Mouse (Mus musculus) midbrain, postnatal 0 days (tissue): Measurements from ENCODE around the gene Slc1a5. TPM values are rescaled to one million over a fixed set of nuclear protein-coding genes. Genes with fewer than 3 reads are reported as not detected.

Experiments
- ATAC-seq: fragments of 200-750 bp; cut with Nextera tagmentation; 2 replicates; pipeline ENCODE4 v1.8.0; 2017; ENCODE audit warnings: moderate number of reproducible peaks, mild to moderate bottlenecking, moderate TSS enrichment, moderate library complexity; ENCODE audit not compliant: low FRiP score
- DNase-seq: peaks from one replicate; pipeline ENCODE4 v3.0.0-alpha.2; 2015; ENCODE audit warnings: low spot score
- H3K27ac ChIP-seq: fragments of 300-500 bp; sonication (generic); 2 replicates; pipeline ENCODE4 v1.5.1; 2014; ENCODE audit warnings: low read depth, mild to moderate bottlenecking, low read length, mixed read lengths
- H3K27me3 ChIP-seq: fragments of 300-500 bp; sonication (generic); 2 replicates; pipeline ENCODE4 v1.6.1; 2014; ENCODE audit warnings: low read length, control low read depth, mixed read lengths; ENCODE audit not compliant: insufficient read depth
- H3K36me3 ChIP-seq: fragments of 300-500 bp; sonication (generic); 2 replicates; pipeline ENCODE4 v1.6.1; 2014; ENCODE audit warnings: low read length, control low read depth, mixed read lengths; ENCODE audit not compliant: insufficient read depth
- H3K4me1 ChIP-seq: fragments of 300-500 bp; sonication (generic); 2 replicates; pipeline ENCODE4 v1.6.1; 2014; ENCODE audit warnings: mild to moderate bottlenecking, control low read depth, antibody characterized with exemption, low read length, mixed read lengths; ENCODE audit not compliant: insufficient read depth
- H3K4me2 ChIP-seq: fragments of 300-500 bp; sonication (generic); 2 replicates; pipeline ENCODE4 v1.6.1; 2014; ENCODE audit warnings: low read depth, mild to moderate bottlenecking, low read length, mixed read lengths; ENCODE audit not compliant: poor library complexity, severe bottlenecking
- H3K4me3 ChIP-seq: fragments of 300-500 bp; sonication (generic); 2 replicates; pipeline ENCODE4 v1.5.1; 2014; ENCODE audit warnings: low read depth, mild to moderate bottlenecking, low read length, moderate library complexity
- H3K9ac ChIP-seq: fragments of 300-500 bp; sonication (generic); replicated peaks from 2 replicates; pipeline ENCODE4 v1.6.1; 2014; ENCODE audit warnings: mild to moderate bottlenecking, low read length, moderate library complexity, mixed read lengths; ENCODE audit not compliant: poor library complexity, severe bottlenecking
- H3K9me3 ChIP-seq: fragments of 300-500 bp; sonication (generic); 2 replicates; pipeline ENCODE4 v1.6.1; 2016; ENCODE audit warnings: low read length, control low read depth
- CTCF ChIP-seq: IDR thresholded peaks from 2 replicates; pipeline ENCODE4 v1.5.1; 2016; ENCODE audit warnings: antibody characterized with exemption, mild to moderate bottlenecking
- WGBS: fragments of 180-500 bp; shearing (Covaris S2); extraction: QIAGEN DNeasy Blood & Tissue Kit; methylation state at CpG from one replicate; pipeline ENCODE4 v1.1.7; 2014; 5-methylcytosine and 5-hydroxymethylcytosine counted together
- polyA plus RNA-seq: library from polyadenylated mRNA; unstranded; fragments of >200 nt; fragmentation: Nextera tagmentation; extraction: Ambion mirVana; gene quantifications from 2 replicates; pipeline ENCODE4 v1.2.1, GENCODE M21; 2015
- total RNA-seq: library from RNA; depleted of rRNA; stranded (reverse); fragments of >200 nt; gene quantifications from 2 replicates; pipeline ENCODE4 v1.2.3, GENCODE M21; 2014; rRNA removed

The Slc1a5 gene
- total and polyA plus RNA-seq, 2 experiments from 2014 or later = 9.2 to 15.2 TPM

- DNase-seq = no peak
- H3K4me2 ChIP-seq = peak overlapping the region; percentile 18; the same call in 1 of the 2 replicates
- no peak overlapping the region for H3K9ac ChIP-seq
- H3K27me3 ChIP-seq = no peaks in the 10 kb centered on the region
- no peak overlapping the region for H3K4me3 ChIP-seq
- H3K4me1 ChIP-seq = peaks cover 14% of the 10 kb centered on the region
- no peak overlapping the region for H3K27ac ChIP-seq
- WGBS = 61% methylated on average over 3 of the region's 3 CpGs
- H3K36me3 ChIP-seq = peaks cover 16% of the 10 kb centered on the region
- H3K9me3 ChIP-seq = no peaks in the 10 kb centered on the region
- no peak for TF ChIP-seq CTCF
- ATAC-seq = no peak
Measured at GRCm38 (mm10) chr7:16844696-16845071, 63.5 kb downstream of the Slc1a5 start.

GRCm38 (mm10) chr7:16845072-16845819, 64.1 kb downstream of the Slc1a5 start:
- no peak for TF ChIP-seq CTCF
- H3K27ac ChIP-seq = peak overlapping the region; percentile 26; the same call in 1 of the 2 replicates
- peak overlapping the region; percentile 44; the same call in 1 of the 2 replicates for H3K9ac ChIP-seq
- H3K4me3 ChIP-seq = no peak overlapping the region
- H3K4me2 ChIP-seq = peak overlapping the region; percentile 18; the same call in 1 of the 2 replicates
- peaks cover 14% of the 10 kb centered on the region for H3K4me1 ChIP-seq
- ATAC-seq (no peak), DNase-seq (no peak)
- no peaks in the 10 kb centered on the region for H3K27me3 ChIP-seq
- 39% methylated on average over 14 of the region's 14 CpGs for WGBS
- H3K36me3 ChIP-seq = peaks cover 15% of the 10 kb centered on the region
- no peaks in the 10 kb centered on the region for H3K9me3 ChIP-seq

GRCm38 (mm10) chr7:16845820-16846167, 64.7 kb downstream of the Slc1a5 start:
- 0 out of 2 replicates have a peak overlapping the region, but pooled peaks have one; percentile 44 for H3K9ac ChIP-seq
- ATAC-seq (no peak), DNase-seq (no peak)
- peak overlapping the region; percentile 18; the same call in 1 of the 2 replicates for H3K4me2 ChIP-seq
- no peaks in the 10 kb centered on the region for H3K9me3 ChIP-seq
- no peak overlapping the region for H3K4me3 ChIP-seq
- peaks cover 10% of the 10 kb centered on the region for H3K36me3 ChIP-seq
- TF ChIP-seq CTCF = no peak
- H3K4me1 ChIP-seq = peaks cover 14% of the 10 kb centered on the region
- no peaks in the 10 kb centered on the region for H3K27me3 ChIP-seq
- peak overlapping the region; percentile 26; the same call in 1 of the 2 replicates for H3K27ac ChIP-seq
- 40% methylated on average over 10 of the region's 10 CpGs for WGBS

GRCm38 (mm10) chr7:16846775-16847174, 65.6 kb downstream of the Slc1a5 start:
- no peak for ATAC-seq
- Histone ChIP-seq H3K4me2 (no peak overlapping the region), H3K27ac (no peak overlapping the region), H3K4me3 (no peak overlapping the region), H3K4me1 (peaks cover 14% of the 10 kb centered on the region), H3K27me3 (no peaks in the 10 kb centered on the region), H3K36me3 (peaks cover 9% of the 10 kb centered on the region; the same call in 1 of the 2 replicates), H3K9me3 (no peaks in the 10 kb centered on the region), H3K9ac (no peak overlapping the region)
- 93% methylated on average over 5 of the region's 5 CpGs for WGBS
- DNase-seq = no peak
- no peak for TF ChIP-seq CTCF

- 88% methylated on average over 19 of the region's 19 CpGs for WGBS
- H3K4me3 ChIP-seq = no peak overlapping the region
- H3K9ac ChIP-seq = no peak overlapping the region
- peaks cover 14% of the 10 kb centered on the region for H3K4me1 ChIP-seq
- no peak overlapping the region for H3K27ac ChIP-seq
- no peak for DNase-seq
- no peaks in the 10 kb centered on the region for H3K9me3 ChIP-seq
- H3K36me3 ChIP-seq = peaks cover 12% of the 10 kb centered on the region; the same call in 1 of the 2 replicates
- H3K27me3 ChIP-seq = no peaks in the 10 kb centered on the region
- no peak for ATAC-seq
- no peak overlapping the region for H3K4me2 ChIP-seq
- TF ChIP-seq CTCF = no peak
Measured at GRCm38 (mm10) chr7:16847507-16847906, 66.4 kb downstream of the Slc1a5 start.

Other genes starting within 250 kb of the Slc1a5 start
- gene Arhgap35, start 166.3 kb upstream of the Slc1a5 start, total RNA-seq = 157 and 177 TPM in 2 replicates
- gene Arhgap35, start 166.3 kb upstream of the Slc1a5 start, polyA plus RNA-seq = 25.3 and 26.9 TPM in 2 replicates
- gene Ceacam15, start 105.6 kb upstream of the Slc1a5 start, total RNA-seq = not detected in 2 replicates
- not detected in 2 replicates for gene Ceacam15, start 105.6 kb upstream of the Slc1a5 start, polyA plus RNA-seq
- not detected in 2 replicates for gene Ceacam9, start 59.4 kb upstream of the Slc1a5 start, total RNA-seq
- gene Ceacam9, start 59.4 kb upstream of the Slc1a5 start, polyA plus RNA-seq = 0.21 and 0.39 TPM in 2 replicates
- gene Ap2s1, start 42.9 kb upstream of the Slc1a5 start, total RNA-seq = 516 and 573 TPM in 2 replicates
- 556 and 589 TPM in 2 replicates for gene Ap2s1, start 42.9 kb upstream of the Slc1a5 start, polyA plus RNA-seq
- gene Strn4, start 34.5 kb downstream of the Slc1a5 start, total RNA-seq = 252 and 291 TPM in 2 replicates
- gene Strn4, start 34.5 kb downstream of the Slc1a5 start, polyA plus RNA-seq = 156 and 165 TPM in 2 replicates
- 81.4 and 85.9 TPM in 2 replicates for gene Fkrp, start 35.4 kb downstream of the Slc1a5 start, total RNA-seq
- gene Fkrp, start 35.4 kb downstream of the Slc1a5 start, polyA plus RNA-seq = 50.0 and 53.5 TPM in 2 replicates
- gene Prkd2, start 61.6 kb downstream of the Slc1a5 start, total RNA-seq = 3.2 and 4.9 TPM in 2 replicates
- 3.9 TPM in 2 replicates for gene Prkd2, start 61.6 kb downstream of the Slc1a5 start, polyA plus RNA-seq
- gene Dact3, start 94.0 kb downstream of the Slc1a5 start, total RNA-seq = 86.0 and 107 TPM in 2 replicates
- gene Dact3, start 94.0 kb downstream of the Slc1a5 start, polyA plus RNA-seq = 7.5 and 7.7 TPM in 2 replicates
- 1.9 and 5.2 TPM in 2 replicates for gene Gng8, start 110.4 kb downstream of the Slc1a5 start, total RNA-seq
- gene Gng8, start 110.4 kb downstream of the Slc1a5 start, polyA plus RNA-seq = 12.3 and 15.9 TPM in 2 replicates
- 0.11 and 0.14 TPM in 2 replicates for gene Ptgir, start 125.2 kb downstream of the Slc1a5 start, total RNA-seq
- gene Ptgir, start 125.2 kb downstream of the Slc1a5 start, polyA plus RNA-seq = 0.11 TPM in 1 of 2 replicates, not detected in the other
- 1,835 and 1,985 TPM in 2 replicates for gene Calm3, start 142.8 kb downstream of the Slc1a5 start, total RNA-seq
- 467 and 471 TPM in 2 replicates for gene Calm3, start 142.8 kb downstream of the Slc1a5 start, polyA plus RNA-seq
- 155 and 174 TPM in 2 replicates for gene Pnmal2, start 163.3 kb downstream of the Slc1a5 start, total RNA-seq
- 180 and 187 TPM in 2 replicates for gene Pnmal2, start 163.3 kb downstream of the Slc1a5 start, polyA plus RNA-seq
- gene Pnmal1, start 178.3 kb downstream of the Slc1a5 start, total RNA-seq = 41.2 and 54.0 TPM in 2 replicates
- gene Pnmal1, start 178.3 kb downstream of the Slc1a5 start, polyA plus RNA-seq = 64.8 and 65.2 TPM in 2 replicates
- gene Gm42372, start 201.7 kb downstream of the Slc1a5 start, total RNA-seq = 48.8 and 49.0 TPM in 2 replicates
- 9.0 and 9.2 TPM in 2 replicates for gene Gm42372, start 201.7 kb downstream of the Slc1a5 start, polyA plus RNA-seq
- 5.5 and 5.8 TPM in 2 replicates for gene Ccdc8, start 211.4 kb downstream of the Slc1a5 start, total RNA-seq
- 2.0 and 2.5 TPM in 2 replicates for gene Ccdc8, start 211.4 kb downstream of the Slc1a5 start, polyA plus RNA-seq
- 56.4 and 61.0 TPM in 2 replicates for gene Ppp5c, start 246.6 kb downstream of the Slc1a5 start, total RNA-seq
- gene Ppp5c, start 246.6 kb downstream of the Slc1a5 start, polyA plus RNA-seq = 144 and 145 TPM in 2 replicates